Mouse (Mus musculus) forebrain, embryonic 14.5 days (tissue): ENCODE results near the gene Cep97. TPM values are rescaled to one million over a fixed set of nuclear protein-coding genes. Genes with fewer than 3 reads are reported as not detected.

ENCODE experiments used
- ATAC-seq: fragments of 200-750 bp; cut with Nextera tagmentation; 2 replicates; pipeline ENCODE4 v1.8.0; 2017; ENCODE audit warnings: mild to moderate bottlenecking, moderate library complexity
- DNase-seq: peaks from one replicate; pipeline ENCODE4 v3.0.0-alpha.2; 2015; ENCODE audit warnings: low spot score
- H3K27ac ChIP-seq: fragments of 300-500 bp; sonication (generic); 2 replicates; pipeline ENCODE4 v1.5.1; 2014; ENCODE audit warnings: low read depth, mild to moderate bottlenecking, control low read depth, low read length, moderate library complexity
- H3K27me3 ChIP-seq: fragments of 300-500 bp; sonication (generic); replicated peaks from 2 replicates; pipeline ENCODE4 v1.6.1; 2014; ENCODE audit warnings: low read length, control low read depth, mixed read lengths; ENCODE audit not compliant: control insufficient read depth, insufficient read depth
- H3K36me3 ChIP-seq: fragments of 300-500 bp; sonication (generic); 2 replicates; pipeline ENCODE4 v1.6.1; 2014; ENCODE audit warnings: low read length, control low read depth; ENCODE audit not compliant: control insufficient read depth, insufficient read depth
- H3K4me1 ChIP-seq: fragments of 300-500 bp; sonication (generic); 2 replicates; pipeline ENCODE4 v1.6.1; 2014; ENCODE audit warnings: antibody characterized with exemption, low read length, control low read depth; ENCODE audit not compliant: control insufficient read depth, insufficient read depth
- H3K4me2 ChIP-seq: fragments of 300-500 bp; sonication (generic); 2 replicates; pipeline ENCODE4 v1.6.1; 2014; ENCODE audit warnings: mild to moderate bottlenecking, control low read depth, low read length
- H3K4me3 ChIP-seq: fragments of 300-500 bp; sonication (generic); 2 replicates; pipeline ENCODE4 v1.5.1; 2014; ENCODE audit warnings: low read depth, low read length, control low read depth
- H3K9ac ChIP-seq: fragments of 300-500 bp; sonication (generic); 2 replicates; pipeline ENCODE4 v1.6.1; 2014; ENCODE audit warnings: mild to moderate bottlenecking, low read length, control low read depth, moderate library complexity
- H3K9me3 ChIP-seq: fragments of 300-500 bp; sonication (generic); replicated peaks from 2 replicates; pipeline ENCODE4 v1.6.1; 2016; ENCODE audit warnings: low read length, control low read depth, mixed read lengths; ENCODE audit not compliant: control insufficient read depth
- WGBS: fragments of 180-500 bp; shearing (Covaris S2); extraction: QIAGEN DNeasy Blood & Tissue Kit; methylation state at CpG from one replicate; pipeline ENCODE4 v1.1.7; 2014; 5-methylcytosine and 5-hydroxymethylcytosine counted together
- polyA plus RNA-seq: library from polyadenylated mRNA; unstranded; fragments of >200 nt; fragmentation: Nextera tagmentation; extraction: Ambion mirVana; gene quantifications from 2 replicates; pipeline ENCODE4 v1.2.1, GENCODE M21; 2014

The Cep97 gene
- polyA plus RNA-seq, 1 experiment from 2014 or later, result 15.8 TPM

DNA sequence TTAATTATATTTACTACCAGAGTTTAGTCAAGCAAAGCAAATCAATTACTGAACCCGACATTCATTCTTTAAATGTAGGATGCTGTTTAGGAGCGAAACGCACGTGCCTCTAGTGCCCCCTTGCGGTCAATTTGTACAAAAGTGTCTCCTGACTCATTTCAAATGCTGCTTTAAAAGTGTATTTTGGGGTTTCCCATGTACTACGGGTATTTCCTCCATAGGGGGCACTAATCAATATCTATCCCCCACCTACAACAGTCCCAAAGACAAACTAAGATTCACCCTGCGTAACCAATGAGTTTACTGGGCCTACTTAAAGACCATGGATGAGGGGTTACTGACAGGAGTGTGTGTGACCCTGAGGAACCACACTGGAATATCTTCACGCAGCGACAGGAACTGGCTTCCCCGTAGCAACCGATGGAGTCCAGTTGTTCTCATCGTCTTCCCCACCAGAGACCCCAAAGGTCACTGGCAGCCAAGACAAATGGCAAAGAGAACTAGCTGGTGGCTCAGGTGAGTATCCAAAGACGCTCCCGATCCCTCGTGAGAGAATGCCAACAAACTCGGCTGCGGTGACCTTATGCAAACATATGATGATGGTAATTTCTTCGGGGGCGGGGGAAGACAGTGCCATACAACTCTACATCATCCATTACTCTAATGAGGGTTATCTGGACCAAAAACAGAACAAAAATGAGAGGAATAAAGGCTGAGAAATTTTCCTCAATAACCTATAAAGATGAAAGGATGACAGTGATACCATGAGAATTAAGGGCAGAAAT is 81.5 kb downstream of the Cep97 start:
- H3K4me1 ChIP-seq, result no peaks in the 10 kb centered on the region
- 59% methylated on average over 19 of the region's 19 CpGs for WGBS
- 0 out of 2 replicates have a peak, but pooled peaks cover 3% of the 10 kb centered on the region for H3K36me3 ChIP-seq
- H3K4me2 ChIP-seq, result no peak overlapping the region
- H3K9me3 ChIP-seq, result no peaks in the 10 kb centered on the region
- DNase-seq (peak; percentile 93), ATAC-seq (peak; percentile 83)
- H3K27me3 ChIP-seq, result no peaks in the 10 kb centered on the region
- no peak overlapping the region for H3K4me3 ChIP-seq
- H3K9ac ChIP-seq, result no peak overlapping the region
- no peak overlapping the region for H3K27ac ChIP-seq

DNA sequence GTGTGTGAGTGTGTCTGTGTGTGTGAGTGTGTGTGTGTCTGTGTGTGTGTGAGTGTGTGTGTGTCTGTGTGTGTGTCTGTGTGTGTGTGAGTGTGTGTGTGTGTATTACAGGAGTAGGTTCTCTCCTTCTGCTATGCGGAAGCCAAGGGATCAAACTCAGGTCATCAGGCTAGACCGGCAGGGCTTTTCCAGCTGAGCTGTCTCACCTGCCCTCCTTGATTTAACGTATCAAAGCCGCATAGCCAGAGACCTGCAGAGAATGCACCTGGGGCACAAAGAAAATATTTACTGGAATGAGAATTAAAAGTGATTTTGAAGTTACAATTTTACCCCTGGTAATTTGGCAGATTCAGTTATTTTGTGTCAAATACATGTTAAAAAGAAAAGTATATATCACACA is 82.1 kb downstream of the Cep97 start:
- Histone ChIP-seq H3K4me3 (no peak overlapping the region), H3K9me3 (no peaks in the 10 kb centered on the region), H3K4me1 (no peaks in the 10 kb centered on the region), H3K9ac (no peak overlapping the region), H3K4me2 (no peak overlapping the region), H3K27ac (no peak overlapping the region), H3K27me3 (no peaks in the 10 kb centered on the region), H3K36me3 (0 out of 2 replicates have a peak, but pooled peaks cover 3% of the 10 kb centered on the region)
- 0 out of 2 replicates have a peak, but pooled peaks have one; percentile 17 for ATAC-seq
- WGBS, result 50% methylated on average over 4 of the region's 4 CpGs
- no peak for DNase-seq

DNA sequence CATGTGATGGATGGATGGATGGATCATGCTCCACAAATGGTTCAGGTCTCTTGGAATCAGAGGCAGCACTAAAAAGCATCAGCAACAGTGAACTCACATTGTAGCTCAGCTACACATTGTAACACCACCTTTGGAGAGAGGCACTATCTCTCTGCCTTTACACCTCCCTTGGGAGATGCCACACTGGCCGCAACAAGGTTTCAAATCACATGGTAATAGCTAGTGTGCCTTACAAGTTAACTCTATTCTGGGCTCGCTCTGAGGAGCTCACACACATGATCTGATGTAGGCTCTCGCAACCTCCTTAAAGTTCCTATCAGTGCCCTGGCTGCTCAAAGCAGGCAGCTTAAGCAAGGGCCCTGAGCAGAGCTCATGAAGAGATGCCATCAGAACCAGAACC is 84.2 kb downstream of the Cep97 start:
- no peak overlapping the region for H3K4me2 ChIP-seq
- no peak for DNase-seq
- 92% methylated on average over 3 of the region's 3 CpGs for WGBS
- H3K36me3 ChIP-seq, result no peaks in the 10 kb centered on the region
- no peaks in the 10 kb centered on the region for H3K4me1 ChIP-seq
- ATAC-seq, result no peak
- no peaks in the 10 kb centered on the region for H3K9me3 ChIP-seq
- H3K27me3 ChIP-seq, result no peaks in the 10 kb centered on the region
- H3K27ac ChIP-seq, result no peak overlapping the region
- H3K9ac ChIP-seq, result no peak overlapping the region
- H3K4me3 ChIP-seq, result no peak overlapping the region

Other genes starting within 250 kb of the Cep97 start
- gene Nfkbiz, start 96.0 kb downstream of the Cep97 start, polyA plus RNA-seq, result 0.99 and 1.3 TPM in 2 replicates
- gene Nxpe3, start 39.6 kb downstream of the Cep97 start, polyA plus RNA-seq, result 1.3 and 1.5 TPM in 2 replicates
- 630 and 738 TPM in 2 replicates for gene Rpl24, start 31.4 kb upstream of the Cep97 start, polyA plus RNA-seq
- gene Zbtb11, start 39.0 kb upstream of the Cep97 start, polyA plus RNA-seq, result 15.0 and 20.3 TPM in 2 replicates
- 252 and 255 TPM in 2 replicates for gene Pcnp, start 94.9 kb upstream of the Cep97 start, polyA plus RNA-seq
- 28.1 and 29.8 TPM in 2 replicates for gene Trmt10c, start 103.0 kb upstream of the Cep97 start, polyA plus RNA-seq
- 47.5 and 52.2 TPM in 2 replicates for gene Senp7, start 113.5 kb upstream of the Cep97 start, polyA plus RNA-seq